Mouse (Mus musculus) naive thymus-derived CD4-positive, alpha-beta T cell, adult 2 months (primary cell): ENCODE results near the gene Kcnn3.

ENCODE experiments used
- DNase-seq: peaks from one replicate; pipeline ENCODE4 v3.0.0-alpha.2; 2011; ENCODE audit warnings: low read depth

Gene Kcnn3

DNA sequence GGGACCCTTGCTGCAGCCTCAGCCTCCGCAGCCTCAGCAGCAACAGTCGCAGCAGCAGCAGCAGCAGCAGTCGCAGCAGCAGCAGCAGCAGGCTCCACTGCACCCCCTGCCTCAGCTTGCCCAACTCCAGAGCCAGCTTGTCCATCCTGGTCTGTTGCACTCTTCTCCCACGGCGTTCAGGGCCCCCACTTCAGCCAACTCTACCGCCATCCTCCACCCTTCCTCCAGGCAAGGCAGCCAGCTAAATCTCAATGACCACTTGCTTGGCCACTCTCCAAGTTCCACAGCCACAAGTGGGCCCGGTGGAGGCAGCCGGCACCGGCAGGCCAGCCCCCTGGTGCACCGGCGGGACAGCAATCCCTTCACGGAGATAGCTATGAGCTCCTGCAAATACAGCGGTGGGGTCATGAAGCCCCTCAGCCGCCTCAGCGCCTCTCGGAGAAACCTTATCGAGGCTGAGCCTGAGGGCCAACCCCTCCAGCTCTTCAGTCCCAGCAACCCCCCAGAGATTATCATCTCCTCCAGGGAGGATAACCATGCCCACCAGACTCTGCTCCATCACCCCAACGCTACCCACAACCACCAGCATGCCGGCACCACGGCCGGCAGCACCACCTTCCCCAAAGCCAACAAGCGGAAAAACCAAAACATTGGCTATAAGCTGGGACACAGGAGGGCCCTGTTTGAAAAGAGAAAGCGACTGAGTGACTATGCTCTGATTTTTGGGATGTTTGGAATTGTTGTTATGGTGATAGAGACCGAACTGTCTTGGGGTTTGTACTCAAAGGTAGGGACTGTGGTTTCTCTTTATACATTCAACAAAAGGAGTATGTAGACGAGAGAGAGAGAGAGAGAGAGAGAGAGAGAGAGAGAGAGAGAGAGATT is 896 bp downstream of the Kcnn3 start:
- DNase-seq, result no peak

DNA sequence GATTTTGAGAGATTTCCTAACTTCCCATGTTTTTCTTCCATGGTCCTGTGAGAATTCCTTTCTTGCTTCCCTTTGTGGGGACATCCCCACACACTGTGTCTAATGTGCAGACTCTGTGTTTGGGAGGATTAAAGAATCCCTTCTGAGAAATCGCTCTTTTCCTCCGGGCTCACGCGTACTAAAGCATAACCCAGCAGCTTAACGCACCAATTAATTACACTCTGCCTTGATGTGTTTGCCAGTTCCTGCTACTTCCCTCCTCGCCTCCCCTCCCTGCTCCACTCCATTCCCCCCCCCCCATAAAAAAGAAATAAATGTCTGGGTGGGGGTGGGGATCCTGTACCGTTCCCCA is 1.5 kb downstream of the Kcnn3 start:
- DNase-seq, result no peak

DNA sequence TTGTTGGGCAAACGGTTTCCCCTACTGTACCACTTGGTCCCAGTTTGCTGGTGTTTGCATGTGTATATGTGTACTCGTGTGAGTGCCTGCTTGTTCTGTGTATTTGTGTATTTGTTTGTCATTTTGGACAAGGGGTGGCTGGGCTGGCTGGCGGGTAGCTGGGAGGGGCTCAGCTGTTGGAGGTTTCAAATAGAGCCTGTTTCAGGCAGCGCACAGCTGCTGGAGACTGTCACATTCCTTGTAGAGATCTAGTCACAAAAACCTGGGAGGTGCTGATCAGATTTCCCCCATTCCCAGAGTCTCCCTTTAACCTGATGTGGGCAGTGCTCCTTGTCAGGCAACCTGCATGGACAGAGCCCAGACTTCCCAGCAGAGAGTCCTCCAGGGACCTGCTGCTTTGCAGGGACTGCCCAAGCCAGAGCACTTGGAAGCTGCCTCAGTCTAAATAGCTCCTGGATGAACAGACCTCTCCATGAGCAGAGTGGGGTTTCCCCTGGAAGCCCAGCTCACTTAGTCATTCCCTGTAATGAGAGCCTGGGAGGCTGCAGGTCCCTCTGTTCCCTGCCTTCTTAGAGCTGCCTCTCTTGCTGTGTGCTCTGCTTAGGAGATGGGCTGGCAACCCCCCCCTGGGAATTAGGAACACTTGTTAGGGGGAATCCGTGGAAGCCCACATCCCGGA is 2.6 kb downstream of the Kcnn3 start:
- DNase-seq, result no peak

DNA sequence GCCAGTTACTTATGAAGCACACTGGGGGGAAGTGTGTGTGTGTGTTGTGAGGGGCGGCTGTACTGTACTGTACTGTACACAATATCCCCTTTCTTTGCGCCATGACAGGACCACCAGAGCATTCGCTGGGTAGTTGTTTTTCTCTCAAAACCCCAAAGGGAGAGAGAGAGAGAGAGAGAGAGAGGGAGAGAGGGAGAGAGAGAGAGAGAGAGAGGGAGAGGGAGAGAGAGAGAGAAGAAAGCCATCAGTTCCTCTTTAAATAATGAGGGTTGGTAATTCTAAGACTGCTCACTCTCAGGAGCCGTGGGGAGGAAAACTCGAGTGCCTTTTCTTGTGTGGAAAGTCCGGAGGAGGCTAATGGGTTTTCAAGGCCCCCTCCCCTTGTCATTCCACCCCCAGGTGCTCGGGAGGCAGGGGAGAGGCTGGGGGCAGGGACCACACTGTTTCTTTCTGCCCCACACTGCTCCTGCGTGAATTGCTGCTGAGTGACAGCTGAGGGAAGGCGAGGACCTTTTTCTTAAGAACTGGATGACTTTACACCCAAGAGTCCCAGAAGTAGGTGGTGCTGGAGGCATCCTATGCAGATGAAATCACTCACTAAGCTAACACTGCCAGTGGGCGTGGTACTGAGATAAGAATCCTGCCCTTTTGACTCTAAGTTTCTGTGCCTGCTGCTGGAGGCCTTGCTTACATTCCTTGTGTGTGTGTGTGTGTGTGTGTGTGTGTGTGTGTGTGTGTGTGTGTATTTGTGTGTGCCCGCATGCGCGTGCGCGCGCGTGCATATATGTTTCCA is 6.5 kb downstream of the Kcnn3 start:
- no peak for DNase-seq

DNA sequence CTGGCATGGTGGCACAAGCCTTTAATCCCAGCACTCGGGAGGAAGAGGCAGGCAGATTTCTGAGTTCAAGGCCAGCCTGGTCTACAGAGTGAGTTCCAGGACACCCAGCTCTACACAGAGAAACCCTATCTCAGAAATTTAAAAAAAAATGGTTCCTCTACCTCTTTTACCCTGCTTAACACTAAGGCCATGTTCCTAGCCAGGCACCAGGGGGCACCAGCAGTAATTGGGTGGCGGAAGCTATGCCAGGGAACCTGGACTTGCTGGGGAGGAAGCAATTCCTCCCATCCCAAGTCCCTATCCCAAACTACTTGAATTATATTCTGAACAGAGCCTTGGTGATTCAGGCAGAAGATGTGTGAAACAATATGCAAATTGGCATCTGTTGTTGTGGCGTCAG is 9.8 kb downstream of the Kcnn3 start:
- no peak for DNase-seq

DNA sequence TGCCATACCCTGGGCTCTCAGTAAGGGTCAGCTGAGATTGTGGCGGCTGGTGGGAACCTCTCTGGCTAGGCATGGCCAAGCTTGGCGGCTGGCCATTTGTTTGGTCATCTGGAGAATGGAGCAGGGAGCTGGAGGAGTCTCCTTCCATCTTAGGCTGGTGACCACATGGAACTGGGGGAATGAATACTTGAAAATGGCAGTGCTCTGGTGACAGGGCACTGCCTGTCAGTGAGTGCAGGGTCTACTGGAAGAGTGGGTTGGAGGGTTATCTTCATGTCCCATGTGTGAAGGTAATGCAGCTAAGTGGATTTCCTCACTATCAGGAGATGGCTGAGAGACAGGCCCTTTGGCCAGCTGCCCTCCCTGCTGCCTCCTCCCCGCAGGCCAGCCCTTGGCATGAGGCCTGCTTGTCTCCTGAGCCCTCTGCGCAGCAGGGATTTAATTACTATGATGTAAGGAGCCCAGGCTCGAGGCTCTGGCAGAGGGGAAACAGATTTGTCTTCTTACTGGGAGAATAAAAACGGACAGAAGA is 14.7 kb downstream of the Kcnn3 start:
- DNase-seq, result no peak

DNA sequence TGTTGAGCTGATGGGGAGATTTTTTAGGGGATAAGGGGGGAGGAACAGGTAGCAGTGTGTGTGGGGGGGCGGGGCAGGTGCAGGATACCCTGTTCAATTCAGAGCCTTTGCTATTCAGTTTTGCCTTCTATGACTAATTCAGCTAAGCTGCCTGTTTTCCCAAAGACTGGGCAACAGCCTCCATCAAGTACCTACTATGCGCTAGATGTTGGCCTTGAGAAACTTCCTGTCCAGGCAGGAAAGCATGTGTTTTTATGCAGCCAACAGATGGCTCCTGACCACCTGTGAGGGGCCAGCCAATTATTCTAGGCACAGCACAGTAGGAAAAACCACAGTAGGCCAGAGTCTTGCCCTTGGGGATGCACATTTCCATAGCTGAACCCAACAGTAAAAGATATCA is 15.2 kb downstream of the Kcnn3 start:
- no peak for DNase-seq

DNA sequence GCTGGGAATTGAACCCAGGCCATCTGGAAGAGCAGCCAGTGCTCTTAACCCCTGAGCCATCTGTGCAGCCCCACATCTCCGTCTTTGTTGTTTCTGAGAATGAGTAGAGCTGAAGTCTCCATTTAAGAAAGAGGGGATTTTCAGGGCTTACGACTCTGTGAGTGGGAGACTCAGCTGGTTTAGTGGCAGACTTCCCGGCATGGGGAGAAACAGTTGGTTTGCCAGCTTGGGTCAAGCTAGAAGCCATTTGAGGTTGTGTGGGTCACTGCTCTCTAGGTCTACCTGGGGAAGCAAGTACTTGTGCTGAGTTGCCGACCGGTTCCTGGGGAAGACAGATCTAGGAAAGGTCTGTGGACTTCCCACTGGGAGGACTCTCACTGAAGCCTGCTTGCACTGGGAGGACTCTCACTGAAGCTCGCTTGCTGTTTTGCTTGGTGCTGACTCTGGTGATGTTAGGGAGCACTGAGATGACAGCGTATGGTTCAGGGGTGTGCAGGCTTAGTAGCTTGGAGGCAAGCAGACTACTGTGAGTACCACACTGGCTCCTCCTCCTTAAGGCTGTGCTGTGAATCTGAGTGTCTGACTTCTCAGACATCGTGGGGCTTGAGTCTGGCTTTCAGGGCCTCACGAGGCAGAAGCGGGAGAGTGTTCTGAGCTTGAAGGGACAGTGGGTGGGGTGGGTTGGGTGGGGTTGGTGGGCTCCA is 19.2 kb downstream of the Kcnn3 start:
- DNase-seq, result no peak

DNA sequence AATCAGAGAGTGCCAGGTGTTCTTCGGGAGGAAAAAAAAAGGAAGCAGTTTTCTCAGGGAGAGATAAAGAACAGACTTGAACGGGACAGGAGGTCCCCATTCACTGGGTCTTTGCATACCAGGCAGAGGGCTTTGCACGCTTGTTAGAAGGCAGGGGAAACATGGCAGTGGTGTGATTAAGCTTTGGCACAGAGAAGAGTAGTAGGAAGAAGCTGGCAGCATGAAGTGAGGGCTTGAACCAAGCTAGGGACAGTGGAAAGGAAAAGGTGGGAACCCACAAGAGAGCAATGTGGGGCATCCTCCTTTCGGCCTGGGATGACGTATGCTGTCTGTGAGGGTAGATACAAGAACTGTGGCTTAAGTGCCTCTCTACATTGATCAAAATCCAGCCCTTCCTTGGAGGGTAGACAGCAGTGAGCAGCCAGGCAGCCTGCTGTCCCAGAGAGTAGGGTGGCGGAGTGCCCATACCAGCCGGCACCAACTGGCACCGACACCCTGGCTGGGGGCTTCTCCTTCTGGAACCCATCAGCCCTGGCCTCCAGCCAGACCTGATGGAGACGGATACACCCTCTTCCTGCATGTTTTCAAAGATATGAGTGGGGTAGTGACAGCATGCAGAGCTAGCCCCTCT is 19.9 kb downstream of the Kcnn3 start:
- no peak for DNase-seq

DNA sequence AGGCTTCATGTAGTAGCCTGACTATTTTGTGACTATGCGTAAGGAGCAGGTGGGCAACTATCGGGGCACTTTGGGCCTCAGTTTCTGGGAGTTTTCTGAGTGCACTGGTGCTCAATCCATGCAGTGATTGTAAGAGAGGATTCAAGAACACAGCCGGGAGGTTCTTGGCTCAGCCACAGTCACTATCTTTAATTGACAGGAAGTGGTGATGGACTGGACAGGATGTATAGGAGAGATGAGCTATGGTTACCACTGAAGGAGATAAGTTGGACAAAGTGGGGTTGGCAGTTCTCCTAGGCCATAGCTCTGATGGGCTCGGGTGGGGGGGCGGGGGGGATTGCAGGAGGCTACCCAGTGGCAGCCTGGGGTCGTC is 20.4 kb downstream of the Kcnn3 start:
- DNase-seq, result no peak

DNA sequence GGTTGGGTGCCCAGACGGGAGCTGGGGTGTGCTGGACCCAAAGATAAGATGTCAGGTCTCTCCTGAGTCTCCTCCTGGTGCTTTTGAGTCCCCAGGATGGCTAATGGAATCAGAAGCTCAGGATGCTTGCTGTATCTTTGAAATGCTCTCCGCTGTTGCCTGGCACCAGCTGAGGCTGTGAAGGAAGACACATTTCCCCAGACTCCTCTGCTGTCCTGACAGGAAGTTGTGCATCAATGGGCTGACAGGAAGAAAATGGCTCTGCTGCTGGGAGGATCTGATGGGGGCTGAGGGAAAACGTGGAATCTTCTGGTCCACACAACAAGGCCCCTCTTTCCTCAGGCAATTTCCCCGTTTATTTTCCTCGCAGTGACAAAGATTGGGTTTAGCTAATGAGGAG is 27.0 kb downstream of the Kcnn3 start:
- no peak for DNase-seq

DNA sequence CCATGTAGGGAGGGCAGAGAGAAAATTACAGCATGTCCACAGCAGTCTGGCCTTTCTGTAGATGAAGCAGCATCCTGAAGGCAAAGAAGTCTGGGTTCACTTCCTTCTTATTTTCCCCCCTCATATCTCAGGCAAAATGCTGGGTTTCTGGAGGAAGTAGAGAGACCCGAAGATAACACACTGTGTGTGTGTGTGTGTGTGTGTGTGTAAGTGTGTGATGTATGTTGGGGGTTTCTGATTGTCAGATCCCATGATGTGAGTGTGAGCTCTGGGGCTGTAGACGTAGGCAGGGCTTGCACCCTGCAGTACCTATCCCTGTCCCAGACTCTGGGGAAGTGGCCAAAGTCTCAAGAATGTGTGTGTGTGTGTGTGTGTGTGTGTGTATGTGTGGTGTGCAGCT is 28.8 kb downstream of the Kcnn3 start:
- no peak for DNase-seq

DNA sequence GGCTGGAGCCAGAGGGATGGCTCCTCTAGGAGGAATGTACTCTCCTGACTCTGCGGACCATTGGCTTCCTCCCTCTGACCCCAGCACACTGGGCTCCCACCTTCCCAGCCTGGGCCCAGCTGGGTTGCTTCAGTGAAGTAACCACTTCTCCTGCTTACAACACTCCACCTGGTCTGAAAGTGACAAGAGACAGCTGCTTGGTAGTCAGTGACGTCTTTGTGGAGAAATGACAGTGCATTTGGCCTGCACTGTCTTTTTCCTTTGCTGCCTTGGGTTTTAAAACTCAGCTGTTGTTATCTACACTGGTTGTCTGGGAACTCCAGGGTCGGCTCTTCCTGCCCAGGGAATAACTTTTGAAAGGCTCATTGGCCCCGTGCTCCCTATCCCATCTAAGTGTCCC is 29.5 kb downstream of the Kcnn3 start:
- no peak for DNase-seq

DNA sequence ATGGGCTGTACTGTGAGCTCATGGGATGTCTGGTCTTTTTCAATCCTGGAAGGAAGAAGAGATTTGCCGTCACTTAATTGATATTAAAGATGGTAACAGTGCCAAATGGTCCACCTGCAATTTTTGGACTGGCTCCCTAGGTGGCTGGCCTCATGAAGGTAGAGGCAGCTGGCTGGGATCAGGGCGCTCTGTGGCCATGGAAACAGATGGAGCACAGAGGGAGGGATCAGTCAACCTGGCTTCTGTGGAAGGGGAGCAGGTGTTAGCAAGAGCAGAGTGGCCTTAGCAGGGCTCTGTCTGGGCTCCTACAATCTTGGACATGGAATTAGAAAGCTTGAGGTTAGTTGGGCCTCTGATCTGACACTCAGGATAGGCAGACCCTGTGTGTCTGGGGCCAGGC is 31.9 kb downstream of the Kcnn3 start:
- no peak for DNase-seq

DNA sequence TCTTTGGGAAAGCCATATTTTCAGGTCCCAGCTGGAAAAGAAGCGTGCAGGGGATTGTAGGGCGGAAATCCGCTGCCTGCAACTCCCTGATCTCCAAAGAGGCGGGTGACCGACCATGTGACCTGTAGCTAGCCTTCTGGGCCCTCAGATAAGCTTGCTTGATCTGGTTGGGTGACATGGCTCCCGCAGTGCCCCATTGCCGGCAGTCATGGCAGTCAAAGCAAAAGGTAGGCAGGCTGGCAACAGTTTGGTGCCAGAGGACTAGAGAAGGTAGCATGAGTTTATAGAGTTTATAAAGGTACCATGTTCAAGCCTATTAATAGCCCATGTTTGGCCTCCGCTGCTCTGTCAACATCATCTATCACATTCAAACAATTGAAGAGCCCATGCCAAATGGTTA is 33.5 kb downstream of the Kcnn3 start:
- DNase-seq, result no peak

DNA sequence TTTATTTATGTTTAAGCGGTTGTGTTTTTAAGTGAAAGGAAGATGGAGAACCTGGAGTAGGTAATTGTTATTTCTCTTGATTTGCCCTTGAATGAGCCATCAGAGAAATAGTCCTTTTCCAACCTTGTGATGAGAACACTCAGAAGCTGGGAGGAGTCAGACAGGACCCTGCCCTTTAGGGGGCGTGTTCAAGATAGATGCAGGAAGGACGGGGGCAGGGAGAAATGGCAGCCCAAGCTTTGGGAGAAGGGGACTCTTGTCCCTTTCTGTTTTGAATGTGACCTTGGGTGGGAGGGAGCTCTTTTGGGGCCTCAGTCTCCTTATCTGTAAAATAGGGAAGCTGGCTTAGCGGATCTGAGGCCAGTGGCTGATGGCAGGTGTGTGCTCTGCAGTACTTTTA is 34.0 kb downstream of the Kcnn3 start:
- no peak for DNase-seq

DNA sequence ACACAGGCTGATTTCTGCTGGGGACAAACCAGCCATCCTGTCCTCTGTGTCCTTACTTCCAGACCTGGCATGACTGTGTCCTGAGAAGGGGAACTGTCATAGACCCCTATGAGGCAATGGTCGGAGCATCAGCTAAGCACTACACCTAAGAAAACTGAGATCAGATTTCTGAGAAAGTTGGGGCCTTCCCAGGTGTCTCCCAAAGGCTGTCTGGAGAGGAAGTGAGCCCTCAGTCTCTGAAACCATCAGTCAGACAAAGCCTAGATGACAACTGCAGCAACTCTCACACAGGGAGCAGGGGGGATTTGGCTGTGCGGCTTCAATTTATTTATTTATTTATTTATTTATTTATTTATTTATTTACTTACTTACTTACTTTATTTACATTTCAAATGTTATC is 34.6 kb downstream of the Kcnn3 start:
- no peak for DNase-seq

DNA sequence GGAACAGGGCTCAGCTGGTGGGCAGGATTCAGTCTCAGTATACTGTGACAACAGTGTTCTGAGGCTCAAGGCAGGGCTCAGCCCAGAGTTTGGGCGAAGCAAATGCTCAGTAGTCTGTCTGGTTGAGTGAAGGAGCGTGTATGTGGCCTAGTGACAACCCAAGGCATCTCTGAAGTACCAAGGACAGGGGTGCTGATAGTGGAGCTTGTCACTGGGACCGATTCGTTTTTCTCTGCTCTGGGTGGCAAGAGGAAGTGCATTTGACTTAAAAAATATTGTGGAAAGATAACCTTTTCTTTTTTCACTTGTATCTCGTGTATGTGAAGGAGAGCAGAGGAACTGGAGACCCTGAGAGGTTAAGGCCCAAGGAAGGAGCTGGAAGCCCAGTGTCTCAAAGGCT is 37.8 kb downstream of the Kcnn3 start:
- no peak for DNase-seq

DNA sequence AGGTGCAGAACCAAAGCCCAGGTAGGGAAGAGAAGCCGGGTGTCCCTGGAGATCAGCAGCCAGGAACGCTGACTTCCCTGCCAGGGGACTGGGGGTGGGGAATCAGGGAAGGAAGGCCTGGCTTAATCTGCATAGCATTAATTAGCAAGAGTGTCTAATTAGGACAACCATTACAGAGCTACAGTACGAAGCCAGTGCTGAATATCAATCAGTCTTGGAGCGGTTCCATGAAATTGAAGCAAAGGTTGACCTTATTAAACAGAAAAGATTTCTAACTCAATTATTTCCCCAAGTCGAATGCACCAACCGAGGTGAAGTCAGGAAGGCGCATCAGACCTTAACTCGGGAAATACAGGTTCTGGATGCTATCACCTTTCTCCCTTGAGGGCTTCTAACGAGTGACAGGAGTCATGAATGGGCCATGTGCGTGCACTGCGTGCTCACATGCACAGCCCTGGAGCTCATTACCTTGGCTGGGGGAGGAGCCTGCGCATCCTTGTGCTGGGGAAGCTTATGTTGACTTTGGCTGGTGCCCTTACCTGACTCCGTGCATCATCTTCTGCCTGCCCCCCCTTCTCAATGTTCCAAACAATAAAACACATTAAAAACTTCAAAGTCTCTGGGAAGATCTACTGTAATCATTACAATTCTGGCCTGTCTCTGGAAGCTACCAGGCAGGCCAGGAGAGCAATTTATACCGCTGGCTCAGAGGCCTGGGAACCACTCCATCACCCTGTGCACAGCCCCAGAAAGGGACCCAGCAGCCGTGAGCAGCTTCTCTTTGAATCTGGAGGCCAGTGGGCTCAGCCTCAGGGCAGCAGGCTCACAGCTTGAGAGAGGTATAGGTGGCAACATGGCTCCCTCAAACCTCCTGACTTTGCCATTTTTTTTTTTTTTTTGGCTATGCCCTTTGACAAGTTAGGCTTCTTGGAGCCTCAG is 39.3 kb downstream of the Kcnn3 start:
- DNase-seq, result no peak

DNA sequence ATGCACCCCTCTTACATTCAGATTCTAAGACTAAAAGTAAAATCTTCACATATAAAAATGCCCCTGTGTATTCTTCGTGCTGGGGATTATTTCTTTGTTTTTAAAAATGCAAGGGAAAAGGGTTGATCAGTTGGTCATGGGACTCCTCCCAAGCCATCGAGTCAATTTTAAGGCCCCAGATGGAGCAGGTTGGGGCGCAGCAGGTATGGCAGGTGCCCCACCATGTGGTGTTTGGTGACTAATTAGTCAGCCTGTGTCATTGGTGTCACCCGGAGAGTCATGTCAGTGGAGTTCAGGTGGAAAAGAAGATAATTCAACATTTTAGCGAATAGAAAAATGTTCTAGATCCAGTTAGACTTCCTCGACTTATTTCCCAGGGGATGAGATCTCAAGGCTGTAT is 41.4 kb downstream of the Kcnn3 start:
- no peak for DNase-seq

DNA sequence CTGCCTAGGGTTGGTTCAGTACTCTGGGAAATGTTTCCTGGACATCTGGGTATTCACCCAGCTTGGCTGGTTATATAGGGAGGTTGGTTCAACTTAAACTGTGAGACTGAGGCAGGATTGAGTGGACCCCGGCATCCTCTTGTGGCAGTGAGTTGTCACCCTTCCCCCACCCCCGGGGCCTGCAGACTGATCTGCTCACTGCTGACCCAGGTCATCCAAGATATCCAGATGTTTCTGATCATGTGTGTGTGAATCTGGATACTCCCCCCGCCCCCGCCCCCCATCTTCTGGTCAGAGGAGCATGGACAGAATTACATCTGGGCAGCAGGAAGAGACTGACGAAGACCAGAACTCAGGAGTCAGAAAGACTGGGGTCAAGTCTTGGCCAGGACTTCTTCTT is 45.4 kb downstream of the Kcnn3 start:
- no peak for DNase-seq
